Mouse (Mus musculus): ENCODE data around the gene Gpc2.

- TF ChIP-seq POLR2A (IDR thresholded peaks at IDR 0.05; ENCODE audit: insufficient read length, low read depth) (no peak), TCF12 (IDR thresholded peaks at IDR 0.05; ENCODE audit: insufficient read depth, poor library complexity, severe bottlenecking) (no peak), SRF (IDR thresholded peaks at IDR 0.05; ENCODE audit: control insufficient read depth, insufficient read length, low read depth) (no peak), MAX (IDR thresholded peaks at IDR 0.05; ENCODE audit: low read depth) (no peak), MYOG (IDR thresholded peaks at IDR 0.05; ENCODE audit: control insufficient read depth in 1 of 3, insufficient read depth in 1 of 3, insufficient read length in 2 of 3, low read depth in 2 of 3) (no peak), REST (IDR thresholded peaks at IDR 0.05; ENCODE audit: insufficient read depth, insufficient read length) (no peak), USF1 (IDR thresholded peaks at IDR 0.05; ENCODE audit: low read depth) (no peak), POLR2AphosphoS2 (IDR thresholded peaks at IDR 0.05; ENCODE audit: insufficient read length, low read depth) (no peak)
Measured at GRCm38 (mm10) chr5:138262001-138262400, 17.8 kb downstream of the Gpc2 start.

All from myocyte (in vitro differentiated cells).